Mouse (Mus musculus): ENCODE data around the gene Vil1. TPM values are rescaled to one million over a fixed set of nuclear protein-coding genes. Genes with fewer than 3 reads are reported as not detected.
A peak's percentile ranks its signal among the peaks of the same experiment; 100 is the strongest.

Vil1 gene
- polyA plus RNA-seq, 1 experiment from 2014 or later = 0.88 TPM

DNA sequence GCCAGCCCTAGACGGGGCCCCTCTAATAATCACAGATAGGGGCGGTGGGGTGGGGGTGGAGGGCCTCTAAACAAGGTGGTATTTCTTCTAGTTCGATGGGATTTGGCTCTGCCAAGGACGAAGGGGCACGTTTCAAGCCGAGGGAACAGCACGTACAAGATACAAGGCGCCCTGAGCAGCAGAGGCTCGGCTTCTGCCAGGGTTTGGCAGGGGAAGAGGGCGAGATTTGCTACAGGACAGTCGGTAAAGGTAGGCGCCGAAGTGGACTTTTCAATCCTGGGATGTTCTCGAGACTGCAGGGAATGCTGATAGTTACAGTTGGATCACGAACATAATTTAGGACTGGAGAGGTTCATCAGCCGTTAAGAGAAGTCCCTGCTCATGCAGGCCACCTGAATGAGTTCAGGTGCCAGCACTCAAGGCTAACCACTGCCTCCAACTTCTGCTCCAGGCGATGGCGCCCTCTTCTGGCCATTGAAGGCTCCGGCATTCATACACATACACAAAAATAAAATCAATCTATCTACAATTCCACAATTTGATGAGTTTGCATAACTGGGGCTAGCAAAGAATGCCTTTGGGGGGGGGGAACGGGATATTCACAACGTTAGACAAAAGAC lies 18.8 kb upstream of the Vil1 start:
- H3K27ac ChIP-seq (ENCODE audit: low read depth, low read length) = peak overlapping the region; percentile 99
- H3K4me3 ChIP-seq (ENCODE audit: low read depth, low read length) = peak overlapping the region; percentile 75
- H3K9ac ChIP-seq (ENCODE audit: low read depth, low read length) = peak overlapping the region; percentile 89
- peaks cover 14% of the 10 kb centered on the region; the same call in 1 of the 2 replicates for H3K36me3 ChIP-seq (ENCODE audit: control insufficient read depth, insufficient read depth, low read length)
- H3K9me3 ChIP-seq (ENCODE audit: control insufficient read depth, low read length) = no peaks in the 10 kb centered on the region
- DNase-seq (ENCODE audit: low spot score) (peak; percentile 67), ATAC-seq (replicated peaks; ENCODE audit: low FRiP score) (no peak)
- peak overlapping the region; percentile 100 for H3K4me2 ChIP-seq
- H3K27me3 ChIP-seq (replicated peaks; ENCODE audit: control insufficient read depth, insufficient read depth, low read length) = no peaks in the 10 kb centered on the region
- WGBS = 6% methylated on average over 21 of the region's 21 CpGs
- peaks cover 43% of the 10 kb centered on the region for H3K4me1 ChIP-seq (replicated peaks; ENCODE audit: control insufficient read depth, insufficient read depth, low read length)

DNA sequence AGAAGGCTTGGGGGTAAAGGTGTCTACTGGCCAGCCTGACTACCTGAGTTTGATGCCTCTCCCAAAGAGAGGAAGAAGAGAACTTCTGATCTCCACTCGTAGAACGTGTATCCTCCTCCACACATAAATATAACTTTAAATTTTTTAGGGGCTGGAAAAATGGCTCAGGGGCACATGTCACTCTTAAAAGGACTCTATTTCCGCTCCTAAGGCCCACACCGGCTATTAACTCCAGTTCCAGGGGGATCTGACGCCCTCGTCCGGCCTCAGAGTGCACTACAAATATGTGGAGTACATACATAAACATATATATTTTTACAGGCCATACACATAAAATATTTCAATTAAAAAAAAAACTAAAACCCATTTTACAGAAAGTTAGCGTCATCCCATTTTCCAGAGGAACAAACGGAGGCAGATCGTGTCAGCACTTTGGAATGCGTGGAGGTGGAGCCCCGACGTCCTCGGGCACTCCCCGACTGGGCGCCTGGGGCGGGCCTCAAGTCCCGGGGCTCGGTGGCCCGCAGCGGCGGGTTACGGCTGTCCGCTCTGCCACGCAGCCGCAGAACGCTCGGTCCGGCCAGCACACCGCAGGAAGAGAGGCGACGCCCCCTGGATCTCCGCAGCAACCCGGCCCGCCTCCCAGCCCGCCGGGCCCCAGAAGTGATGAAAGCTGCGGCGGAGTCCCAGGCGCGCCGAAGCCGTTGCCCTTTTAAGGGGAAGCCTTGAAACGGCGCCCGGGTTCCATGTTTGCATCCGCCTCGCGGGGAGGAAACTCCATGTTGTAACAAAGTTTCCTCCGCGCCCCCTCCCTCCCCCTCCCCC lies 18.0 kb upstream of the Vil1 start, which contains the start of gene Ctdsp1:
Gene Ctdsp1, plus strand, starts transcription at position 586 of the 825 bp plus-strand sequence.
- H3K27me3 ChIP-seq (replicated peaks; ENCODE audit: control insufficient read depth, insufficient read depth, low read length) = no peaks in the 10 kb centered on the region
- peak within 1 kb of the TSS; percentile 75 for H3K4me3 ChIP-seq (ENCODE audit: low read depth, low read length)
- peaks cover 43% of the 10 kb centered on the region for H3K4me1 ChIP-seq (replicated peaks; ENCODE audit: control insufficient read depth, insufficient read depth, low read length)
- H3K9me3 ChIP-seq (ENCODE audit: control insufficient read depth, low read length) = no peaks in the 10 kb centered on the region
- peak; percentile 96 for DNase-seq (ENCODE audit: low spot score)
- peaks cover 14% of the 10 kb centered on the region; the same call in 1 of the 2 replicates for H3K36me3 ChIP-seq (ENCODE audit: control insufficient read depth, insufficient read depth, low read length)
- H3K27ac ChIP-seq (ENCODE audit: low read depth, low read length) = peak within 1 kb of the TSS; percentile 99
- WGBS = 3% methylated on average over 50 of the region's 51 CpGs
- peak; percentile 65 for ATAC-seq (replicated peaks; ENCODE audit: low FRiP score)
- peak within 1 kb of the TSS; percentile 89 for H3K9ac ChIP-seq (ENCODE audit: low read depth, low read length)
- H3K4me2 ChIP-seq = peak within 1 kb of the TSS; percentile 100

- Histone ChIP-seq H3K4me1 (replicated peaks; ENCODE audit: control insufficient read depth, insufficient read depth, low read length) (peaks cover 43% of the 10 kb centered on the region), H3K4me2 (peak overlapping the region; percentile 100), H3K4me3 (ENCODE audit: low read depth, low read length) (peak overlapping the region; percentile 75), H3K27ac (ENCODE audit: low read depth, low read length) (peak overlapping the region; percentile 99), H3K9ac (ENCODE audit: low read depth, low read length) (peak overlapping the region; percentile 89), H3K36me3 (ENCODE audit: control insufficient read depth, insufficient read depth, low read length) (peaks cover 14% of the 10 kb centered on the region; the same call in 1 of the 2 replicates), H3K27me3 (replicated peaks; ENCODE audit: control insufficient read depth, insufficient read depth, low read length) (no peaks in the 10 kb centered on the region), H3K9me3 (ENCODE audit: control insufficient read depth, low read length) (no peaks in the 10 kb centered on the region)
- ATAC-seq (replicated peaks; ENCODE audit: low FRiP score) = peak; percentile 61
- WGBS = under 1% methylated on average over 48 of the region's 63 CpGs
- DNase-seq (ENCODE audit: low spot score) = peak; percentile 85
Measured at GRCm38 (mm10) chr1:74391844-74392441, 17.2 kb upstream of the Vil1 start.

- peak; percentile 64 for DNase-seq (ENCODE audit: low spot score)
Measured at GRCm38 (mm10) chr1:74392446-74392994, 16.7 kb upstream of the Vil1 start.

DNA sequence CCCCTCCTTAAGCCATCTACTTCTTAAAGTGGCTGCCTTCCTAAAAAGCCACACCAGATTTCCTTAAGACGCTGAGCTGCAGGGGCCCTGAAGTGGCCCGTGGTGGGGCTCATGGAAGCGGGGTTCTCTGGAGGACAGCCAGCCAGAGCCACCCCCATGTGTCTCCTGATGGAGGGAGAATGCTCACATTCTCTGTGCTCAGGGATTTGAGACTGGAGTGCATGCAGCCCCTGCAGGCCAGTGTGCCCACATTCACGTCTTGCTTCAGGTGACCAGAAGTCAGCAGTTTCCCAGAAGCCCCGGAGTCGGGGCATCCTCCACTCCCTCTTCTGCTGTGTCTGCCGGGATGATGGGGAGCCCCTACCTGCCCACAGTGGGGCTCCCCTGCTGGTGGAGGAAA lies 16.2 kb upstream of the Vil1 start:
- ATAC-seq (replicated peaks; ENCODE audit: low FRiP score) = no peak
- peak overlapping the region; percentile 99 for H3K27ac ChIP-seq (ENCODE audit: low read depth, low read length)
- H3K27me3 ChIP-seq (replicated peaks; ENCODE audit: control insufficient read depth, insufficient read depth, low read length) = no peaks in the 10 kb centered on the region
- H3K4me2 ChIP-seq = peak overlapping the region; percentile 100
- H3K9ac ChIP-seq (ENCODE audit: low read depth, low read length) = peak overlapping the region; percentile 89
- H3K36me3 ChIP-seq (ENCODE audit: control insufficient read depth, insufficient read depth, low read length) = peaks cover 14% of the 10 kb centered on the region; the same call in 1 of the 2 replicates
- 53% methylated on average over 7 of the region's 7 CpGs for WGBS
- H3K4me1 ChIP-seq (replicated peaks; ENCODE audit: control insufficient read depth, insufficient read depth, low read length) = peaks cover 39% of the 10 kb centered on the region
- no peaks in the 10 kb centered on the region for H3K9me3 ChIP-seq (ENCODE audit: control insufficient read depth, low read length)
- H3K4me3 ChIP-seq (ENCODE audit: low read depth, low read length) = peak overlapping the region; percentile 75
- DNase-seq (ENCODE audit: low spot score) = no peak

More at GRCm38 (mm10) chr1:74392446-74392994, 16.7 kb upstream of the Vil1 start:
- Histone ChIP-seq H3K27ac (ENCODE audit: low read depth, low read length) (peak overlapping the region; percentile 99), H3K27me3 (replicated peaks; ENCODE audit: control insufficient read depth, insufficient read depth, low read length) (no peaks in the 10 kb centered on the region), H3K4me3 (ENCODE audit: low read depth, low read length) (peak overlapping the region; percentile 75), H3K36me3 (ENCODE audit: control insufficient read depth, insufficient read depth, low read length) (peaks cover 14% of the 10 kb centered on the region; the same call in 1 of the 2 replicates), H3K9ac (ENCODE audit: low read depth, low read length) (peak overlapping the region; percentile 89), H3K4me1 (replicated peaks; ENCODE audit: control insufficient read depth, insufficient read depth, low read length) (peaks cover 39% of the 10 kb centered on the region), H3K9me3 (ENCODE audit: control insufficient read depth, low read length) (no peaks in the 10 kb centered on the region), H3K4me2 (peak overlapping the region; percentile 100)
- ATAC-seq (replicated peaks; ENCODE audit: low FRiP score) = peak; percentile 6; the same call in 1 of the 2 replicates
- 4% methylated on average over 16 of the region's 16 CpGs for WGBS

GRCm38 (mm10) chr1:74393697-74394096 lies 15.5 kb upstream of the Vil1 start:
- H3K9me3 ChIP-seq (ENCODE audit: control insufficient read depth, low read length) = no peaks in the 10 kb centered on the region
- H3K27ac ChIP-seq (ENCODE audit: low read depth, low read length) = no peak overlapping the region
- no peaks in the 10 kb centered on the region for H3K27me3 ChIP-seq (replicated peaks; ENCODE audit: control insufficient read depth, insufficient read depth, low read length)
- peak overlapping the region; percentile 100 for H3K4me2 ChIP-seq
- H3K4me1 ChIP-seq (replicated peaks; ENCODE audit: control insufficient read depth, insufficient read depth, low read length) = peaks cover 40% of the 10 kb centered on the region
- 0 out of 2 replicates have a peak overlapping the region, but pooled peaks have one; percentile 16 for H3K9ac ChIP-seq (ENCODE audit: low read depth, low read length)
- ATAC-seq (replicated peaks; ENCODE audit: low FRiP score) = no peak
- H3K36me3 ChIP-seq (ENCODE audit: control insufficient read depth, insufficient read depth, low read length) = peaks cover 14% of the 10 kb centered on the region; the same call in 1 of the 2 replicates
- no peak for DNase-seq (ENCODE audit: low spot score)
- H3K4me3 ChIP-seq (ENCODE audit: low read depth, low read length) = peak overlapping the region; percentile 75; the same call in 1 of the 2 replicates
- 87% methylated on average over 9 of the region's 9 CpGs for WGBS

DNA sequence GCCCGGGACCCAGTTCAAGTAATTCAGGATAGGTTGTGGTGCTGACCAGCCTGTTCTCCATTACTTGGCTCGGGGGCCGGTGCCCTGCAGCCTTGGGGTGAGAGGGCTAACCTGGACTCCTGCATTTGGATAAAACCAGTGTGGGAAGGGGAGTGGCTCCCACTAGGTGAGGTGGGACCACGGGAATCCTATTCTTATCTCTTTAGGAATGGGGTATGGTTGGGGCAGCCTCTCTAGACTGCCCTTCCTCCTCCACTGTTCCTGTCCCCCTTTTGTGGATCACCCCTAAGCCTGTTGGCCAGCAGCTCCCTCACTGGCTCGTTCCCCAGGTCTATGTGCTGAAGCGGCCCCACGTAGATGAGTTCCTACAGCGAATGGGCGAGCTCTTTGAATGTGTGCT lies 14.9 kb upstream of the Vil1 start:
- Histone ChIP-seq H3K27ac (ENCODE audit: low read depth, low read length) (peak overlapping the region; percentile 38), H3K27me3 (replicated peaks; ENCODE audit: control insufficient read depth, insufficient read depth, low read length) (no peaks in the 10 kb centered on the region), H3K4me3 (ENCODE audit: low read depth, low read length) (no peak overlapping the region), H3K4me2 (no peak overlapping the region), H3K9me3 (ENCODE audit: control insufficient read depth, low read length) (no peaks in the 10 kb centered on the region), H3K9ac (ENCODE audit: low read depth, low read length) (no peak overlapping the region), H3K4me1 (replicated peaks; ENCODE audit: control insufficient read depth, insufficient read depth, low read length) (peaks cover 37% of the 10 kb centered on the region), H3K36me3 (ENCODE audit: control insufficient read depth, insufficient read depth, low read length) (peaks cover 14% of the 10 kb centered on the region; the same call in 1 of the 2 replicates)
- ATAC-seq (replicated peaks; ENCODE audit: low FRiP score) (no peak), DNase-seq (ENCODE audit: low spot score) (no peak)
- 87% methylated on average over 9 of the region's 9 CpGs for WGBS

DNA sequence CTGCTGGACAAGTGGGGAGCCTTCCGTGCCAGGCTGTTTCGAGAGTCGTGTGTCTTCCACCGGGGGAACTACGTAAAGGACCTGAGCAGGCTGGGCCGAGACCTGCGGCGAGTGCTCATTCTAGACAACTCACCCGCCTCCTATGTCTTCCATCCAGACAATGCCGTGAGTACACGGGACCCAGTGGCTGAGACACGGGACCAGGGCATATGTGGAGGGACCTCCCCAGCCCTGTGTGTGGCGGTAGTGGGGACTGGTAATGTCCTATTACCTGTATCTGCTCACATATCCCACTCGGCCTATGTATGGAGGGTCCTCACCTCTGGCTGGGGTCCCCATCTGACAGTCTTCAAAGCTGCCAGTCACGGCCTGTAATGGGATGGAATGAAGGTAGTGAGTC lies 14.3 kb upstream of the Vil1 start:
- Histone ChIP-seq H3K4me2 (no peak overlapping the region), H3K9me3 (ENCODE audit: control insufficient read depth, low read length) (no peaks in the 10 kb centered on the region), H3K9ac (ENCODE audit: low read depth, low read length) (0 out of 2 replicates have a peak overlapping the region, but pooled peaks have one; percentile 9), H3K4me1 (replicated peaks; ENCODE audit: control insufficient read depth, insufficient read depth, low read length) (peaks cover 32% of the 10 kb centered on the region), H3K27me3 (replicated peaks; ENCODE audit: control insufficient read depth, insufficient read depth, low read length) (no peaks in the 10 kb centered on the region), H3K4me3 (ENCODE audit: low read depth, low read length) (no peak overlapping the region), H3K27ac (ENCODE audit: low read depth, low read length) (peak overlapping the region; percentile 38), H3K36me3 (ENCODE audit: control insufficient read depth, insufficient read depth, low read length) (peaks cover 14% of the 10 kb centered on the region; the same call in 1 of the 2 replicates)
- 90% methylated on average over 15 of the region's 15 CpGs for WGBS
- no peak for DNase-seq (ENCODE audit: low spot score)
- ATAC-seq (replicated peaks; ENCODE audit: low FRiP score) = no peak

Data from liver, embryonic 11.5 days (tissue).